Mouse (Mus musculus) bone marrow, adult 2 months (tissue): ENCODE data around the gene Nfx1.

Experiments used
- CTCF ChIP-seq: fragments of 200-500 bp; IDR thresholded peaks from 2 replicates; pipeline ENCODE4 v1.5.1; 2011; ENCODE audit warnings: low read length, control low read depth; ENCODE audit not compliant: control insufficient read depth, insufficient read depth
- POLR2A ChIP-seq: fragments of 200-500 bp; IDR thresholded peaks from 2 replicates; pipeline ENCODE4 v1.6.1; 2011; ENCODE audit warnings: low read depth, mild to moderate bottlenecking, control low read depth, low read length, borderline replicate concordance; ENCODE audit not compliant: control insufficient read depth

GRCm38 (mm10) chr4:41028272-41028671 is 57.6 kb downstream of the Nfx1 start:
- TF ChIP-seq POLR2A (no peak), CTCF (no peak)
